Mouse (Mus musculus) limb, embryonic 10.5 days (tissue): Measurements from ENCODE around the gene Gadd45g. TPM values are rescaled to one million over a fixed set of nuclear protein-coding genes. Genes with fewer than 3 reads are reported as not detected.

ENCODE experiments used
- DNase-seq: peaks from one replicate; pipeline ENCODE4 v3.0.0-alpha.2; 2017; ENCODE audit warnings: low spot score
- H3K27ac ChIP-seq: fragments of 300-500 bp; sonication (generic); 2 replicates; pipeline ENCODE4 v1.5.1; 2016; ENCODE audit warnings: mild to moderate bottlenecking
- H3K27me3 ChIP-seq: fragments of 300-500 bp; sonication (generic); 2 replicates; pipeline ENCODE4 v1.6.1; 2016; ENCODE audit warnings: low read depth, mild to moderate bottlenecking; ENCODE audit not compliant: poor library complexity, severe bottlenecking
- H3K36me3 ChIP-seq: fragments of 300-500 bp; sonication (generic); 2 replicates; pipeline ENCODE4 v1.6.1; 2016; ENCODE audit warnings: mild to moderate bottlenecking, moderate library complexity
- H3K4me1 ChIP-seq: fragments of 300-500 bp; sonication (generic); 2 replicates; pipeline ENCODE4 v1.6.1; 2016
- H3K4me3 ChIP-seq: fragments of 300-500 bp; sonication (generic); 2 replicates; pipeline ENCODE4 v1.5.1; 2016; ENCODE audit warnings: mild to moderate bottlenecking, moderate library complexity
- H3K9me3 ChIP-seq: fragments of 300-500 bp; sonication (generic); replicated peaks from 2 replicates; pipeline ENCODE4 v1.6.1; 2016; ENCODE audit warnings: mild to moderate bottlenecking
- WGBS: fragments of 180-500 bp; shearing (Covaris S2); methylation state at CpG from one replicate; pipeline ENCODE4 v1.1.7; 2016; 5-methylcytosine and 5-hydroxymethylcytosine counted together
- polyA plus RNA-seq: library from polyadenylated mRNA; unstranded; fragments of >200 nt; fragmentation: Nextera tagmentation; extraction: Ambion mirVana; gene quantifications from 2 replicates; pipeline ENCODE4 v1.2.1, GENCODE M21; 2016

The Gadd45g gene
- 14.3 and 18.6 TPM in 2 replicates for polyA plus RNA-seq

DNA sequence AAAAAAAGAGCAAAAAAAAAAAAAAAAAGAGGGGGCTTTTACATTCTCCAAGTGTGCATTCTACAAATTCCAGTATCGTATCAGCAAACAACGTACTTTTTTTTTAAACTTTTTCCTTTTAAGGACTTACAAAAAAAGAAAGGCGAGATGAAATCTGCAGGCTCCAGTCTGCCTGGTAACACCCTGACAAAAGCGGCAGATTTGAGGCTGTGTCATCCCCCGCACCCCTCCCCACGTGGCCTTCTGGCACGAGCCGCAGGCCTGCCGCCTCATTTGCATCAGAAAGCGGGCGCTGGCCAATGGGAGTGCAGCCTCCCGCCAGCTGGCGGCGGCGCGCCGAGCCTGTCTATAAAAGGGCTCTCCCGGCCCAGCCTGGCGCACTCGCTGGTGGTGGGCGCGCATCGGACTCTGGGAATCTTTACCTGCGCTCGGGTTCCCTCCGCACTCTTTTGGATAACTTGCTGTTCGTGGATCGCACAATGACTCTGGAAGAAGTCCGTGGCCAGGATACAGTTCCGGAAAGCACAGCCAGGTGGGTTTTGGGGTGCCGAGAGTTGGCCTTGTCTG, at the start of gene Gadd45g:
Gadd45g (plus strand) TSS at position 378 of the 567 bp plus-strand sequence.
- peak within 1 kb of the TSS; percentile 87 for H3K27ac ChIP-seq
- H3K4me3 ChIP-seq: peak within 1 kb of the TSS; percentile 67
- under 1% methylated on average over 31 of the region's 31 CpGs for WGBS
- DNase-seq: peak; percentile 97
- H3K4me1 ChIP-seq: peaks cover 82% of the 10 kb centered on the region
- H3K27me3 ChIP-seq: peaks cover 30% of the 10 kb centered on the region
- H3K9me3 ChIP-seq: no peaks in the 10 kb centered on the region
- no peaks in the 10 kb centered on the region for H3K36me3 ChIP-seq

DNA sequence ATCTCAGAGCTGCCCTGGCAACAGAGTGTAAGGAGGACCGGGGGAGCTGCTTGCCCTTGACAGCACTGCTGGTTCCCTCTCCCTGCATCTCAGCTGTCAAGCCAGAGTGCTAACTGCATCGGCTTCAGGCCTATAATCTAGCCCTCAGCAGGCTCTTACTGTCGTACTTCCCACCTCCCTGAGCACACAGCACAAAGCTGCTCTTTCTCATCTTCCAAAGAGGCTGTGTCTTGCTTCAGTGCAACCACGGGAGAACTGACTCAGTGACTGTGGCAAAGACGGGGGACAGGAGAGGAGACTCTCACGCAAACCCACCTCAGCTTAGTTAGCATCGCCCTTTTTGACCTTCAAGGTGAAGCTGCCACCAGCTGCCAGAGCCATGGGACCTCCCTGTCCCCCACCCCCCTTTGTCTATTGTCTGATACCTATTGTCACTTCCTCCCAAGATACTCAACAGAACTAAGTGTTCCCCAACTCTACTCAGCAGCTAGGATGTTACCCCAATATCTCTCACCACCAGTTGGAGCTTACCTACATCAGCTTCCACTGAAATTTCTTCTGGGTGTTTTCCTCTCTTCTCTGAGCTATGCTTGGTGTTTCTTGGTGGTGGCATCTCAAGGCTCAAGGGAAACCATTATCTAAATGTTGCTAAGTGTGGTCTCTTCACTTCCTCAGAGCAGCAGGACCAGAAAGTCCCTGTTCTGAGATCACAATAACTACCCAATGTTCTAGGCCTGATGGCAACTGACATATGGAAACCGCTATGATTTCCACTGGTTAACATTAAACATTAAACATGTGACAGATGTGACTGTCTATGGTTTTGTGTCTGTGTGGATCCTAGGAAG, 48.4 kb upstream of the Gadd45g start:
- Histone ChIP-seq H3K9me3 (no peaks in the 10 kb centered on the region), H3K27me3 (peaks cover 1% of the 10 kb centered on the region), H3K4me1 (peaks cover 15% of the 10 kb centered on the region), H3K27ac (no peak overlapping the region), H3K4me3 (no peak overlapping the region), H3K36me3 (no peaks in the 10 kb centered on the region)
- 66% methylated on average over 8 of the region's 8 CpGs for WGBS
- no peak for DNase-seq

DNA sequence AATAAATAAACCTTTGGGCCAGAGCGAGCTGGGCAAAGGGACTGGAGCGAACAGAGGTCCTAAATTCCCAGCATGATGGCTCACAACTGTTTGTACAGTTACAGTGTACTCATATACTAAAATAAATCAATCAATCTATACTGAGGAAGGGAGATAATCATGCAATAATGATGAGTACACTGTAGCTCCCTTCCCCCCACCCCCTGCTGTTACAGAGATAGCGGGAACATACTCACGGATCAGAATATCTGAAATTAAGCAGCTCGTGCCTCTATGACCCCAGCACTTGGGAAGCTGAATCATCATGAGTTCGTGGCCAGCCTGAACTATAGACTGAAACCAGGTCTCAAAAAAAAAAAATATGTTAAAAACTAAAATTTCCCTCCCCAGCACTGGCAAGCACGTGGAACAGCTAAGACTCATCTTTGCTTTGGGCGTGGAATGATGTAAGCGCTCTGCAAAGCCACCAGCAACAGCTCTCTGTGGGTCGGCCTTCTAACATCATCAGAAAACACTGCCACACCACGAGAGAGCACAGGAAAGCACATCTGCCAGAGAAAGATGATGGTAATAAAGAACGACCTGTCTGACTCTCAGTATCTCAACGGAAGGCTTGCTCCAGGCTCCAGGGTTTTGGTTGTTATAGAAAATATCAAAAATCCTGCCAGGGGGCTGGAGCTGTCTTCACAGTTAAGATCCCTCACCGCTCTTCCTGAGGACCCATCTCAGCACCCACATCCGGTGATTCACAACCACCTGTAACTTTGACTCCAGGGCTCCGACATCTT, 46.5 kb upstream of the Gadd45g start:
- WGBS: 89% methylated on average over 16 of the region's 16 CpGs
- DNase-seq: no peak
- H3K36me3 ChIP-seq: no peaks in the 10 kb centered on the region
- H3K4me3 ChIP-seq: no peak overlapping the region
- H3K27ac ChIP-seq: no peak overlapping the region
- H3K9me3 ChIP-seq: no peaks in the 10 kb centered on the region
- H3K27me3 ChIP-seq: no peaks in the 10 kb centered on the region; the same call in 1 of the 2 replicates
- H3K4me1 ChIP-seq: no peaks in the 10 kb centered on the region

DNA sequence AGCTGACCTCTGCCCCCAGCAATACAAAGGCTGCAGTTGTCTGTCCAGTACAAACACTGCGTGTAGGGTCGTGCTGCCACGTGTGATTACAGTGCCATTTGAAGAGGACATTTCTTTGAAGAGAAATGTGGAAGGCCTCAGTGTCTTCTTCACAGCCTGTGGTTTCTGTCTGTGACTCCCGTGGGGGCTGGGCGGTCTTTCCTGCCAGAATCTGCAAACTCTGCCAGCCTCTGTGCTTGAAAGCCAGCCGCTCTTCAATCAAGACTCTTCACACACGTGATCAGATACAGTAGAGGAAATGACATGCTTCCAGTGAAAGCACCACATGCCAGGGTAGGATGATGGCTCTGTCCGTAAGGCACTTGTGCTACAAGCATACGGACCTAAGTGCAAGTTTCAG, 45.6 kb upstream of the Gadd45g start:
- Histone ChIP-seq H3K4me1 (no peaks in the 10 kb centered on the region), H3K36me3 (no peaks in the 10 kb centered on the region), H3K4me3 (no peak overlapping the region), H3K27ac (no peak overlapping the region), H3K9me3 (no peaks in the 10 kb centered on the region), H3K27me3 (no peaks in the 10 kb centered on the region; the same call in 1 of the 2 replicates)
- no peak for DNase-seq
- 79% methylated on average over 9 of the region's 9 CpGs for WGBS

DNA sequence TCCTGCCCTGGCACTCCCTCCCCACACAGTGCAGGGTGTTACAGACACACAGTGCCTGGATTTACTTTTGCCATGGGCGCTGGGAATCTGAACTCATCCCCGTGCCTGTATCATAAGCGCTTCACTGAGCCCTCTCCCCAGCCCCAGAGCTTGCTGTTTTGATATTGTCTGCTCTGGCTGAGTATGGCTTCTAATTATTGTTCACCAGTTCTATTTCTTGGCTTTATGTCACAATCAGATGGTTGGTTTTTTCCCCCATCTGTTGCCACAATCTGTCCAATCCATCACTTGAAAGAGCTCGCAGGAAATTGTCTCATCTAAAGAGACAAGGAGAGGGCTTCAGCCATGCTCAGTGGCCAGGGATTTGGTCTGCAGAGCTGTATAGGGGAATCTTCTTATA, 40.8 kb upstream of the Gadd45g start:
- Histone ChIP-seq H3K27ac (no peak overlapping the region), H3K4me3 (no peak overlapping the region), H3K36me3 (no peaks in the 10 kb centered on the region), H3K4me1 (peaks cover 18% of the 10 kb centered on the region), H3K9me3 (no peaks in the 10 kb centered on the region), H3K27me3 (no peaks in the 10 kb centered on the region)
- 73% methylated on average over 4 of the region's 4 CpGs for WGBS
- DNase-seq: no peak

DNA sequence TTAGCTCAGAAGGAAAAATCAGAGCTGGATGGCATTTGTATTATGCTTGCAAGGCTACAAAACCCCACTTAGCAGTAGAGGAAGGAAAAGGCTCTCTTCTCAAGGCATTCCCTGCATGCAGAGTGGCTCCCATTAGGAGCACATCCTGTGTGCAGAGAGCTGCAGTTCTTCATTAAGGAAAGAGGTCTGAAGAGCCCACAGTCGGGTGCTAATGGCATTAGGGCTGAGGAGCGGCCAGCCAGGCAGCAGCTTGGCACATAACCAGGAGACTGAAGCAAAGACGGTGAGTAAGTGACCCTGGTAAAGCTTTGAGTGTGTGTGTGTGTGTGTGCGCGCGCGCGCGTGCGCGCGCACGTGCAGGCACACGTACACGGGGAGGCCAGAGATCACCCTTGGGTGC, 40.3 kb upstream of the Gadd45g start:
- 83% methylated on average over 15 of the region's 15 CpGs for WGBS
- no peaks in the 10 kb centered on the region for H3K9me3 ChIP-seq
- no peaks in the 10 kb centered on the region for H3K36me3 ChIP-seq
- peak overlapping the region; percentile 47; the same call in 1 of the 2 replicates for H3K27ac ChIP-seq
- H3K4me1 ChIP-seq: peaks cover 18% of the 10 kb centered on the region
- H3K4me3 ChIP-seq: no peak overlapping the region
- no peaks in the 10 kb centered on the region for H3K27me3 ChIP-seq
- DNase-seq: no peak

DNA sequence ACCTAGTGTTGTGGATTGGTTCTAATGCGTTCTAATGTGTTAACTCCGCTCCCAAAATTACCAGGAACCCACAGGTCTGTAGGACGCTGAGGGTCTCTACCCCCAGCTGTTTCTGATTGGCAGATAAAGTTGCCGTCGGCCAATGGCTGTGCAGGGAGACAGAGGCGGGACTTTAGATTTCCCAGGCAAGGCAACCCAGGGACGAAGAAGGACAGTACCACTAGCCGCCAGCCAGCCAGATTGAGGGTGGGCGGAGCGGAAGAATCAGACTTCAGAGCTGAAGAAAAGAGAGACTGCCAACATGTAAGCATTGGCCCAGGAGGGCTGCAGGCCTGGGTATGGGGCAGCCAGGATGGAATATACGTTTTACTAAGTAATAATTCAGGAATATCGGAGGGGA, 38.3 kb upstream of the Gadd45g start:
- peak overlapping the region; percentile 34; the same call in 1 of the 2 replicates for H3K27ac ChIP-seq
- H3K36me3 ChIP-seq: no peaks in the 10 kb centered on the region
- peaks cover 20% of the 10 kb centered on the region for H3K4me1 ChIP-seq
- H3K27me3 ChIP-seq: no peaks in the 10 kb centered on the region
- no peaks in the 10 kb centered on the region for H3K9me3 ChIP-seq
- peak; percentile 43 for DNase-seq
- H3K4me3 ChIP-seq: no peak overlapping the region
- 27% methylated on average over 12 of the region's 12 CpGs for WGBS

DNA sequence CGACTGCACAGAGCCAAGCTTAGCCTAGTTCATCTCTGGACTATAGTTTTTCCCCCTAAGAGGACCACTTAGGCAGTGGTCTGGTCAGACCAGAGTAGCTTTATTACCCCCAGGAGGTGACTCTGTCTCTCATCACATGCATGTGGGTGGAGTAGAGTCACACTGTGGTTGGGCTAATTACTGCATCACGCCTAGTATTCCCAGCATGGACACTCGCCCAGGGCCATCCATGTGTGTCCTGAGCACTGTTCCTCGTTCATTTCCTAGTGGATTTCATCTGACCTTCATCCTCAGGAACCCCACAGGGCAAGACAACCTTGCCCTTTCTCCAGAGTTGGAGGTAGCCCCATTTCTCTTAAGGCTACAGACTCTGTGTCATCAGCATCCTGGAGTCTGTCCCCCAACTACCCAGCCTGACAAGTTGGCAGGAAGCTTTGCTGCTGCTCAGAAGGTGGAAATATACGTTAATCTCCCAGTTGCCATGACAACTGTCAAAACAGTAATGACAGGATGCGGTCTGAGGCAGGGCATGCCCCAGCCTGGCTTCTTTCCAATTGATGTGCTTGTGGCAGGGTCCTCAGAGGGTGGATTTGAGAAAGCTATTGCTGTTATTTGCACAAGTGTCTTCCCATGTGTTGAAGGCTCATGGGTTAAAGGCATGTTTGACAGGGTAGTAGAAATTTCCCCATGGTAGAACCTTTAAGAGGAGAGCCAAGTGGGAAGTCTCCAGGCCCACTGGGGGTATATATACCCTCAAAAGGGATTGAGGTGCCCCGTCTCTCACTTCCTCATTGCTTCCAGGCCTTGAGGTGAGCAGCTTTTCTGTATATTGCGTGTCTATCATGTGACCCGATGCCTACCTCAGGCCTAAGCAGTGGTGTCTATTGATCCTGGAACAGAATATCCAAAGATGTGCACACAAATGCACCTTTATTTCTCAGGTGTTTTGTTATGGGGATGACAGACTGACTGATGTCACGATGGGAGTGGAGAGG, 32.6 kb upstream of the Gadd45g start:
- no peaks in the 10 kb centered on the region for H3K9me3 ChIP-seq
- no peaks in the 10 kb centered on the region for H3K36me3 ChIP-seq
- H3K4me1 ChIP-seq: peaks cover 18% of the 10 kb centered on the region
- 54% methylated on average over 10 of the region's 10 CpGs for WGBS
- no peak for DNase-seq
- no peaks in the 10 kb centered on the region for H3K27me3 ChIP-seq
- no peak overlapping the region for H3K4me3 ChIP-seq
- no peak overlapping the region for H3K27ac ChIP-seq

DNA sequence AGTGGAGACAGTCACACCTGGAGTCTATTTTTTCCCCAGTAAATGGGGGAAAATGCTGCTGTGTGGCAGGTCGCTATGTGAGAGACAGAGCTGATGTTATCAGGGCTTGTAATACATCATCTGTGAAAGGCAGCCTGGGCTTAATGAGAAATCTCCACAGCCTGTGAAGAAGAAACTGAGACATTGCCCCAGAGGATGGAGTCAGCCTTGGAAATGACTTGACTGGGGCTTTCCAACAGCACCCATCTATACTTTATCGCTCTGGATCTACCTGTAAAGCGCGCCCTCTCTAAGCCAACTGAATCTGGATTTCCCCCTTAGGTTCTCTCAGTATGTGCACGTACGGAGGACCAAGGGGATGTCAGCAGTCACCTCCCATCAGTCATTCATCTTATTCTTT, 31.8 kb upstream of the Gadd45g start:
- H3K27me3 ChIP-seq: no peaks in the 10 kb centered on the region
- no peak overlapping the region for H3K27ac ChIP-seq
- H3K36me3 ChIP-seq: no peaks in the 10 kb centered on the region
- no peak for DNase-seq
- 88% methylated on average over 6 of the region's 6 CpGs for WGBS
- H3K9me3 ChIP-seq: no peaks in the 10 kb centered on the region
- H3K4me1 ChIP-seq: peaks cover 18% of the 10 kb centered on the region
- no peak overlapping the region for H3K4me3 ChIP-seq

DNA sequence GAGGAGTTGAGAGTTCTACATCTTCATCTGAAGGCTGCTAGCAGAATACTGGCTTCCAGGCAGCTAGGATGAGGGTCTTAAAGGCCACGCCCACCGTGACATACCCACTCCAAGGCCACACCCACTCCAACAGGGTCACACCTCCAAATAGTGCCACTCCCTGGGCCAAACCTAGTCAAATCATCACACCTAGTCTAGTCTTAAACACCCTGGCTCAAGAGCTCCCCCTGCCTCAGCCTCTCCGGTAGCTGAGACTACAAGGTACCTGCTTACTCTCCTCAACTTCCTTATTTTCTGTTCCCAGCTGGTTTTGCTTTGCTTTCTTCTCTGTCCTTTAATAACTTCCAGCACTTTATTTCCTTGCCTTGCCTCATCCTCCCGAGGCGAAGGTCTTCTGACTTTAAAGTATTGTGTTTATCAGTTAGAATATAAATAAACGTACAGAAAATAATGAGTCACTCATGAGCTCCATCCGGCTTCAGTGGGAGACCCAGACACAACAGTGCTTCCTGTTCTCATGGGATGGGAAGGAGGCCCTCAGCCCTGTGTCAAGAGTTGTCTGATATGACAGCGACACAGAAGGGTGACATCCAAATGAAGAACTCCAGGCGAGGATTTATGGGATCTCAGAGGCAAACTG, 30.5 kb upstream of the Gadd45g start:
- H3K9me3 ChIP-seq: no peaks in the 10 kb centered on the region
- H3K4me3 ChIP-seq: no peak overlapping the region
- no peak for DNase-seq
- H3K4me1 ChIP-seq: peaks cover 18% of the 10 kb centered on the region
- WGBS: 79% methylated on average over 9 of the region's 9 CpGs
- H3K27me3 ChIP-seq: no peaks in the 10 kb centered on the region
- H3K36me3 ChIP-seq: no peaks in the 10 kb centered on the region
- no peak overlapping the region for H3K27ac ChIP-seq

DNA sequence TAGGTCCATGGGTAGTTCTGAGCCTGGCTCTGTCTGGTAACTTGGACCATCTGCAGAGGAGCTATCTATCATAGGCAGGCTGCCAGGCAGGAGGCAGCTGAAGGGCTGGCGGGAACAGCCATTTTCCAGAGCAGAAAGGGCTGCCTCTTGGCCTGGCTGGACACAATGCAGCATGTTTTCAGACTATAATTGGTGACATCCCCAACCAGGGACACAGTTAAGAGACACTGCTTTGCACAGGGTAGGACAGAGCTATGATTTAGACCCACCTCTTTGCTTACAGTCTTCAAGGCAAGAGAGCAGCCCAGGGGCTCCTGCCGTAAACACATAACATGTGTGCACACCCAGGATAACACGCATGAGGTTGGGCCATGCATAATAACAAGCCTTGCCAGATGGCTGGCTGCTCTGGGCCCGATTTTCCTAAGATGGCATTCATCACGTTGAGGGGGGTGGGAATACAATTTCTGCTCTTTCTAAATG, 29.9 kb upstream of the Gadd45g start:
- Histone ChIP-seq H3K4me1 (peaks cover 18% of the 10 kb centered on the region), H3K4me3 (no peak overlapping the region), H3K27ac (no peak overlapping the region), H3K9me3 (no peaks in the 10 kb centered on the region), H3K36me3 (no peaks in the 10 kb centered on the region), H3K27me3 (no peaks in the 10 kb centered on the region)
- no peak for DNase-seq
- WGBS: 84% methylated on average over 5 of the region's 5 CpGs
